Mouse (Mus musculus) heart, adult 2 months (tissue): ENCODE data around the gene Aldh2. TPM values are rescaled to one million over a fixed set of nuclear protein-coding genes. Genes with fewer than 3 reads are reported as not detected.

Experiments used
- DNase-seq, 2 experiments: peaks; one replicate each; pipeline ENCODE4 v3.0.0; 2021
- H3K27ac ChIP-seq: fragments of 200-600 bp; 2 replicates; pipeline ENCODE4 v1.8.1; 2022
- H3K27me3 ChIP-seq: fragments of 200-500 bp; 2 replicates; pipeline ENCODE4 v1.6.1; 2012; ENCODE audit warnings: mild to moderate bottlenecking, low read length, inconsistent platforms, mixed read lengths; ENCODE audit not compliant: control insufficient read depth, insufficient read depth
- H3K36me3 ChIP-seq: fragments of 200-500 bp; 2 replicates; pipeline ENCODE4 v1.6.1; 2012; ENCODE audit warnings: low read length, inconsistent platforms; ENCODE audit not compliant: control insufficient read depth, insufficient read depth
- H3K4me1 ChIP-seq: fragments of 200-500 bp; 2 replicates; pipeline ENCODE4 v1.6.1; 2011; ENCODE audit warnings: low read length; ENCODE audit not compliant: control insufficient read depth, insufficient read depth
- H3K4me3 ChIP-seq: fragments of 200-600 bp; 2 replicates; pipeline ENCODE4 v1.8.1; 2022
- H3K79me2 ChIP-seq: fragments of 200-500 bp; replicated peaks from 2 replicates; pipeline ENCODE4 v1.6.1; 2012; ENCODE audit warnings: mild to moderate bottlenecking, inconsistent platforms, low read length, moderate library complexity, mixed read lengths; ENCODE audit not compliant: control insufficient read depth, insufficient read depth
- H3K9ac ChIP-seq: fragments of 200-500 bp; 2 replicates; pipeline ENCODE4 v1.6.1; 2012; ENCODE audit warnings: low read depth, mild to moderate bottlenecking, control low read depth, inconsistent platforms, low read length, mixed read lengths
- CTCF ChIP-seq: fragments of 200-600 bp; IDR thresholded peaks from 2 replicates; pipeline ENCODE4 v1.8.1; 2022; ENCODE audit warnings: antibody characterized with exemption, mild to moderate bottlenecking, moderate library complexity
- EP300 ChIP-seq: fragments of 200-500 bp; IDR thresholded peaks from 2 replicates; pipeline ENCODE4 v1.6.1; 2011; ENCODE audit warnings: low read depth, low read length, control low read depth; ENCODE audit not compliant: insufficient read depth
- POLR2A ChIP-seq: fragments of 200-500 bp; IDR thresholded peaks from 2 replicates; pipeline ENCODE4 v1.6.1; 2011; ENCODE audit warnings: mild to moderate bottlenecking, low read depth, low read length, control low read depth; ENCODE audit not compliant: insufficient read depth
- WGBS: fragments of 180-500 bp; shearing (Covaris S2); methylation state at CpG from one replicate; pipeline ENCODE4 v1.1.7; 2018; 5-methylcytosine and 5-hydroxymethylcytosine counted together
- intact Hi-C: fragments of 180-260 bp; cut with DNase I; formaldehyde crosslinking; loops from one replicate; pipeline ENCODE4 v1.15.1; 2025
- polyA plus RNA-seq: library from polyadenylated mRNA; depleted of rRNA; stranded (reverse); fragments of >200 nt; gene quantifications from 2 replicates; pipeline ENCODE4 v1.2.3, GENCODE M21; 2012
- total RNA-seq, 2 experiments: library from RNA; stranded (reverse); gene quantifications; 2 replicates each; pipeline ENCODE4 v1.2.3; 2021

Aldh2 gene
- total and polyA plus RNA-seq, 3 experiments: 339 to 433 (median 371) TPM

DNA sequence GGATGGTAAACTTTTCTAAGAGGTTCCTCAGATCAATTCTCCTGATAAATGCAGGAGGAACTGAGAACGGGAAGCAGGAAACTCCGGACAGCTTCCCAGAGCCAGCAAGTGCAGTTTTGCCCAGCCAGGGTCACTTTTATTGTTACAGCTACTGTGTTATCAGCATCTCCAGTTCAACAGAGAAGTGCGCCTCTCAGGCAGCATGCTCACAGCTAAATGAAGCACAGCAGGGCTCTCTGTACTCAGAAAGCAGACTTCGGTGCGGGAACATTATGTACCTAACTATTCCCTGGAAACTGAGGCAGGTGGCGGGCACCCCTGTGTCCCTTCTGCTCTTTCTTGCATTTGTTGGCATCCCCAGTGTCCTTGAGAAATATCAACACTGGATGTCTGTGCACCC, 2.6 kb upstream of the Aldh2 start:
- H3K4me3 ChIP-seq: no peak overlapping the region
- H3K36me3 ChIP-seq: no peaks in the 10 kb centered on the region
- DNase-seq: no peak
- intact Hi-C loops: no loop called here
- H3K79me2 ChIP-seq: no peaks in the 10 kb centered on the region; the same call in 1 of the 2 replicates
- no peak overlapping the region for H3K9ac ChIP-seq
- H3K27me3 ChIP-seq: no peaks in the 10 kb centered on the region
- H3K4me1 ChIP-seq: peaks cover 24% of the 10 kb centered on the region
- 25% methylated on average over 6 of the region's 6 CpGs for WGBS
- TF ChIP-seq POLR2A (no peak), EP300 (no peak), CTCF (no peak)
- no peak overlapping the region for H3K27ac ChIP-seq

DNA sequence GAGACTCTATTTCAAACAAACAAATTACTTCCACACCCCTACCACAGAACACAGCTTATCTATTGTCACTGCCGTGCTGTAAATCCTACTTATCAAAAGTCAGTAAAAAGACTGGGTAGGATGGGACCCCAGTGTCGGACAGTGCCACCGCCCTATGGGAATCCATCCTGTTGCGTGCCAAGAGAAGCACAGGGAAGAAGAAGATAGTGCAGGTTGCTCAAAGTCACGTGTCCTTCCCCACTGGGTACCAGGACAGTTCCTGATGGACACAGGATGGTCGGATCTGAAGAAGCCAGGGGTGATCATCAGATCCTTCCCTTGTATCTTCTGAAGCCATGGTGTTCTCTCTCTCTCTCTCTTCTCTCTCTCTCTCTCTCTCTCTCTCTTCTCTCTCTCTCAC, 2.1 kb upstream of the Aldh2 start:
- intact Hi-C loops: no loop called here
- Histone ChIP-seq H3K4me1 (peaks cover 27% of the 10 kb centered on the region), H3K27me3 (no peaks in the 10 kb centered on the region), H3K4me3 (no peak overlapping the region), H3K9ac (no peak overlapping the region), H3K27ac (no peak overlapping the region), H3K36me3 (no peaks in the 10 kb centered on the region), H3K79me2 (no peaks in the 10 kb centered on the region; the same call in 1 of the 2 replicates)
- no peak for DNase-seq
- TF ChIP-seq POLR2A (no peak), CTCF (no peak), EP300 (no peak)
- WGBS: 59% methylated on average over 6 of the region's 6 CpGs

DNA sequence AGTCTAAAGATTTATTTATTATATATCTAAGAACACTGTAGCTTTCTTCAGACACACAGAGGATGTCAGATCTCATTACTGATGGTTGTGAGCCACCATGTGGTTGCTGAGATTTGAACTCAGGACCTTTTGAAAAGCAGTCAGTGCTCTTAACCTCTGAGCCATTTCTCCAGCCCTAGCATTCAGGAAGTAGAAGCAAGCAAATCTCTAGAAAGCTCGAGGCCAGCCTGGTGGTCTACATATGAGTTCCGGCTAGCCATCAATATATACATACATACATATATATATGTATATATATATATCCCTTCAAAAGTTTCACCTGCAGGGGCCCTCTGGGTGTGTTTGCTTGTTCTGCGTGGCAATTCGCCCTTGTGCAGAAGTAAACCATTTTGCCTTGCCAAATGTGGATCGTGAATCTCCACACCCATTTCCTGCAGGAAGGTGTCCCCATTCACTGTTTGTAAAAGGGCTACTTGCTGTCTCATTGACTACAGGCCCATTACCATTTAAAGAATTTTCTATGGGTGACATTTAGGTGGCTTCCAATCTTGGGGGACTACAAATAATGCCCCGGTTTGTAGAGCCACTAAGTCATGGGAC, 1.2 kb upstream of the Aldh2 start:
- no peaks in the 10 kb centered on the region for H3K27me3 ChIP-seq
- H3K27ac ChIP-seq: peak overlapping the region; percentile 91
- H3K36me3 ChIP-seq: no peaks in the 10 kb centered on the region
- WGBS: 58% methylated on average over 6 of the region's 6 CpGs
- no peaks in the 10 kb centered on the region; the same call in 1 of the 2 replicates for H3K79me2 ChIP-seq
- peaks cover 29% of the 10 kb centered on the region for H3K4me1 ChIP-seq
- H3K9ac ChIP-seq: no peak overlapping the region
- H3K4me3 ChIP-seq: no peak overlapping the region
- DNase-seq: no peak
- intact Hi-C loops: no loop called here
- no peak for TF ChIP-seq POLR2A
- TF ChIP-seq CTCF: no peak
- no peak for TF ChIP-seq EP300

DNA sequence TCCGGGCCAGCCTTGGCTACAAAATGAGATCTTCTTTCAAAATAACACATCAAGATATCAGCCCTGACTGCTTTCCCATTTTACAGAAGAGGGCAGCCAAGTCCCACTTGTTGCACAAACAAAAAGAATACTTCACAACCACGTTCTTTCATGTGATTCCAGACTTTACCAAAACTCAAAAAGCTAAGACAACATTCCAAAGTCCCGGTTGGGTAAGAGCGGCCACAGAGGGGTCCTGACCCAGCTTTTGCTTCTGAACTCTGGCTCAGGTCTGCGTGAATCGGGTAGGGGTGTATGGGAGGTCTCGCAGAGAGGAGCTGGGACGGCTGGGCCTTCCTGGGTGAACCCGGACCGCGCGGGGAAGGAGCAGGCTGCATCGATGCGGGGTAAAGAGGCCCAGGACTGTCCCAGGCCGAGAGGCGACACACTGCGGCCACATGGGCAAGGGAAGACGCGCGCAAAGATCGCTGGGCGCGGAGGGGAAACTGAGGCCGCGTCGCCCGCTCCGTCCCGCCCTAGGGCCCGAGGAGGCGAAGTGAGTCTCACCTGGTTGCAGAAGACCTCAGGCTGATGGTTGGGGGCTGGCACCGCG, 712 bp downstream of the Aldh2 start:
- no peaks in the 10 kb centered on the region for H3K27me3 ChIP-seq
- H3K4me3 ChIP-seq: peak overlapping the region; percentile 74
- peaks cover 3% of the 10 kb centered on the region for H3K79me2 ChIP-seq
- H3K27ac ChIP-seq: peak overlapping the region; percentile 91
- intact Hi-C loops: no loop called here
- peaks cover 29% of the 10 kb centered on the region for H3K4me1 ChIP-seq
- H3K36me3 ChIP-seq: no peaks in the 10 kb centered on the region
- TF ChIP-seq EP300 (no peak), POLR2A (no peak), CTCF (no peak)
- DNase-seq: no peak
- WGBS: 8% methylated on average over 33 of the region's 33 CpGs
- peak overlapping the region; percentile 93 for H3K9ac ChIP-seq

DNA sequence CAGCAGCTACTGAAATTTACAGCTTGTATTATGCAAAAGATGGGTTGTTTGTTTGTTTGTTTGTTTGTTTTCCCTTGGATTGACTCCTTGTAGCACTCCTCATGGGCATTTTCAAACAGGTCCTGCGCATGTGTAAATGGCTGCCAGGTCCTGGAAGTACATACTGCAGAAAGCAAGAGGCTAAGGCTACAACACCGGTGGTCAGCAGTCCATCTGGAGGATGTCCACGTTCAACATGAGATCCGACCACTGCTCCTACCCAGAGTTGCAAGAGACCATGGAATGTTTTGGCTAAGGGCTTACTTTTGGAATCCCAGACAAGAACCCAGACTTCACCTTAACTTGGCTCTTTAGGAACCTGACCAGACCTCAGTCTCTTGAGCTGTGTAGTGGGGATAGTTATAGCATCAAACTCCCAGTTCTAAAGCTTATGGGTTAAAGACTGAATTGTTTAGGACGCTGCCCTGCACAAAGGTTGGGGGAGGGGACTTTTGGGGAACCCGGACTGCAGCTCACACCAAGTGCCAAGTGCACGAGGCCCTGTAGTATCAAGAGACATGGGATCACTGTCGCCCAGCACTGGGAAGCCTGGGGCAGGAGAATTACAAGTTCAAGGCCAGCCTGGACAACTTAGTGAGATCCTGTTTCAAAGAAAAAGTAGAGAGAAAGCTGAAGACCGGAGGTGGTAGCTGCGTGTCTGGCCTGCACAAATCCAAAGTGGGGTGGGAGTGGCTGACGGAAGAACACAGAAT, 1.4 kb downstream of the Aldh2 start:
- TF ChIP-seq EP300 (no peak), CTCF (no peak), POLR2A (0 out of 2 replicates have a peak, but pooled peaks have one; percentile 3)
- Histone ChIP-seq H3K4me3 (peak overlapping the region; percentile 74), H3K79me2 (peaks cover 3% of the 10 kb centered on the region), H3K9ac (peak overlapping the region; percentile 93), H3K27me3 (no peaks in the 10 kb centered on the region), H3K27ac (peak overlapping the region; percentile 91), H3K36me3 (0 out of 2 replicates have a peak, but pooled peaks cover 2% of the 10 kb centered on the region), H3K4me1 (peaks cover 29% of the 10 kb centered on the region)
- 51% methylated on average over 11 of the region's 11 CpGs for WGBS
- DNase-seq: peak in 1 of 2 experiments; percentile 29
- intact Hi-C loops: no loop called here

DNA sequence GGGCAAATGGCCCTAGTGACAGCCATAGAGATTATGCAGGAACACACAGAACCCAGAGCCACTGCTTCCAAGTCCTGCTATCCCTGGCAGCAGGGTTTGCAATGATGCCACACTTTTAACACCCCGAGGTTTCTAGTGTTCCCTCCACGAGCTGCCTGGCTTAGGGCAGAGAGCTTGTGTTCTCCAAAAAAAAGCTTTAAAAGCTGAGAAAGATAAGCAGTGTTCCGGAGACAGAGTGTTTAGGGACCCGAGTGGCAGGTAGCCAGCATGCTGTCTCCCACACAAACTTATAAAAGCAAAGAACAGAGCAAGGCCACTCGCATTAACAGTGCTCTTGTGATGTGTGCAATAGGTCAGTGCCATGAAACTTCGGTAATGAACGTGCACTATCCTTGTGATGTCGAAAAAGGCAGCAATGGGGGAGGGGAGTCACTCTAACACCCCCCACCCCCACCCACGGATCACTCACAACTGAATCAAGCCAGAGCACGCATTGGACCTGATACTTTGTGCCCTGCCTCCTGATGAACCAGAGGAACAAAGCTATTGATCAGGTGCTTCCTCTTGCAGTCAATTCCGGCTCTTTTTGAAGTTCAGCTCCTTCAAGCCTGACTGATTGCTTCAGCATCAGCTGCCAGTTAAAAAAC, 2.1 kb downstream of the Aldh2 start:
- peak overlapping the region; percentile 91 for H3K27ac ChIP-seq
- intact Hi-C loops: no loop called here

More for the DNA sequence above, 2.1 kb downstream of the Aldh2 start:
- Histone ChIP-seq H3K9ac (peak overlapping the region; percentile 17; the same call in 1 of the 2 replicates), H3K36me3 (peaks cover 4% of the 10 kb centered on the region), H3K4me1 (peaks cover 31% of the 10 kb centered on the region), H3K79me2 (peaks cover 3% of the 10 kb centered on the region), H3K4me3 (peak overlapping the region; percentile 74; the same call in 1 of the 2 replicates), H3K27me3 (no peaks in the 10 kb centered on the region)
- TF ChIP-seq POLR2A (peak; percentile 16; the same call in 1 of the 2 replicates), CTCF (no peak)
- WGBS: 28% methylated on average over 11 of the region's 11 CpGs
- peak in 1 of 2 experiments; percentile 44 for DNase-seq
